Mouse (Mus musculus) cerebellum, adult 9-11 months (tissue): ENCODE data around the gene Tfb1m.

Source experiments
- DNase-seq: peaks from one replicate; pipeline ENCODE4 v3.0.0; 2022

Tfb1m gene

GRCm38 (mm10) chr17:3557331-3558311, at the start of gene Tfb1m:
Tfb1m (minus strand) TSS chr17:3557781.
- DNase-seq: peak; percentile 98

GRCm38 (mm10) chr17:3602954-3603672, 45.5 kb upstream of the Tfb1m start:
- peak; percentile 32 for DNase-seq

DNA sequence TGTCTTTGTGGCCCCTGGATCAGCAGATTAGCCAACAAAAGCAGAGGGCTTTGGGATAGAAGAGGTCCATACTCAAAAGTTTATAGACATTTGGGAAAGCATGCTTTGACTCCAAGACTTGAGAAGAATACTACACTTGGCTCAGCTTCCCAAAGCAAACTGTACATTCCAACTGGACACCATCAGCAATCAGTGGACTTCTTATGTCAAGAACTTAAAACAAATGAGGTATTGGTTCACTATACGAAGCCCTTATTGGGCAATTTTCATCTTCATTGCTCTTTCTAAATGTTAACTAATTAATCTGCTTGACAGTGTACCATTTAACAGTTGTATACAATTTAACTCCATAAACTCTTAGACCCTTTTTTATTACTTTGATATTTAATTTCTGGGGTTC, 40.8 kb upstream of the Tfb1m start:
- no peak for DNase-seq

DNA sequence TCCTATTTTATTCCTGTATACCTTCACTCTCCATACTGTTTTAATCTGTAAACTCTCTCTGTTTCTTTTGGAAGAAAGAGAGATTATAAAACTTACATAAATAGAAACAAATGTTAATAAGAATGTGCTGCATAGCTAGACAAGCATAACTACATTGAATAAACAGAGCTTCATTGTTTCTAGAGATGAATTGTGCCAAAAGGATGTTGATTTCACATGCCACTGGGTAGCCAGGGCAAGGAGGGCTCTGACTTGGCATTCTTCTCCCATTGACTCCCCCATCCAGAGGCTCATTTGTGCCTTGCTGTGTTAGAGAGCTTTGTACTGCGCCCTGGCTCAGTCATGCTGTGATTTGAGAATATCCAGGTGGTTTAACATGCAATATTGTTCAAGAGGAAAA, 40.3 kb upstream of the Tfb1m start:
- DNase-seq: no peak

GRCm38 (mm10) chr17:3597130-3597529, 39.5 kb upstream of the Tfb1m start:
- DNase-seq: no peak

GRCm38 (mm10) chr17:3570876-3571275, 13.3 kb upstream of the Tfb1m start:
- peak; percentile 35 for DNase-seq

DNA sequence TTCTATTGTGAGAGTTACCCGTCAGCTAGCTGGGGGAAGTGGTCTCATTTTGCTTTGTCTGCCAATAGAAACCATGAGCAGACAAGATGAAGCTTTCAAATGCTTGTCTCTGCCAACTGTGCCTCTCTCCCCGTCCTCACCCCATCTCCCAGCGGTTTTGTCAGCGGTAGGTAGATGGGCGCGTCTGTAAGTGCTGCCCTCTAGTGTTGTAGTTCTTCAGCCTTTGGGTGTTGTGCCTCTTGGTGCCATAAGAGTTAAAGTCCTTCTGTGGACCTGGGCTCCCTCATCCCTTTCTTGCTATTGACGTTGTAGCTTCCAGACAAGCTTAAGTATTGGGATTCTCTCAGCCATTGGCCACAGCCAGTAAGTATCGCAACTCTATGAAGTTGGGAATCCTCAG, 4.8 kb upstream of the Tfb1m start:
- no peak for DNase-seq

DNA sequence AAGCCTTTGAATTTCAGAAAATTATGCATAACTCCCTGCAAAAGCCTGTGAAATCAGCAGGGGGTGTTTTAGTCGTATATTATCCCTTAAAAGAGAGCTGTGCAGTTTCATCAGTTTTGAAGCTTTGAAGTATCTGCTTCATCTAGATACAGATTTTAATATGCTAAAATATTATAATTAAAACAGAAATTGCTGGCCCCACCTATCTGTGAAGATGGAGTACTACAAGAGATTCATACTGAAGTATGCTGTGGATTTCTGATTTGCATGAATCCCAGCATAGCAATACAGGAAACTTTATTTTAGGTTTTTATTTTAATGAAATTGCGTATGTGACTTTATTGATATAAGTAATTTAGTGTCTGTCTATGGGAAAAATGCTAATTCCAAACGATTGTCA, 3.0 kb upstream of the Tfb1m start:
- DNase-seq: no peak

DNA sequence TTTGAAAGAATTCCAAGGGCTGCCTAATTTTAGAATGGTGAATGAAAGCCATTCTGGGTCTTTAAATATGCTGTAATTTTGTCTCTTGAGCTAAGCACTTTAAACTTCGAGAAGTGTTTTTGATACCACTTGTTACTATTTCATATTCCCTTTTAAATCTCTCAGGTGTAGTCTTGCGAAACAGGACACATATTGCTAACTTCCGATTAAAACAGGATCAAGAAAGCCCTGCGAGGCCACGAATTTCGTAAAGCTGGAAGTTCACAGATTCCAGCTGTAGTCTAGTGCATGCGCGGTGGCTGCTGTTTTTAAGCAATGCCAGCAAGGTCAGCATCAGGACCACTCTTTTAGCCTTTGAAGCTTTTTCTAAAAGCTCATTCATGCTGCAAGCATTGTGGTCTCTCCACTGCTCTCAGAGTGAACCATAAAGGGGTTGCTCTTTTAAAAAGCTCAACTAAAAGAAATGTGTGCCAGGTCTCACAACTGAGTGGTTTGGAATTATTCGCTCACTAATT, 832 bp upstream of the Tfb1m start:
- peak; percentile 38 for DNase-seq

DNA sequence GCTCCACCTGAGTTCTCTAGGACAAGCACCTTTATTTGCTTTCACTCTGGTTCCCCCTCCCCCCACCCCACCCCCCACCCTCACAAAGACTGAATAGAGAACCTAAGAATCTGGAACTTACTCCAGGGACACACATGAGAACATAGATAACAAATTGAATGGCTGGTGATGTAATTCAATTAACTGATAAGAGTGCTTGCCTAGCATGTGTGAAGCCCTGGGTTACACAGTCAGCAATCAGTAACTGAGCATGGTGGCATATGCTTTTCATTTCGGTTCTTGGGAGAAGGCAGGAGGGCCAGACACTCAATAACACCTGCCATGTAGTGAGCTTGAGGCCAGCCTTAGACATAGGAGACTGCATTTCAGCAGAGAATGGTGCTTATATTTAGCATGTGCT, 1.3 kb downstream of the Tfb1m start:
- no peak for DNase-seq

GRCm38 (mm10) chr17:3547725-3548124, 9.9 kb downstream of the Tfb1m start:
- no peak for DNase-seq

DNA sequence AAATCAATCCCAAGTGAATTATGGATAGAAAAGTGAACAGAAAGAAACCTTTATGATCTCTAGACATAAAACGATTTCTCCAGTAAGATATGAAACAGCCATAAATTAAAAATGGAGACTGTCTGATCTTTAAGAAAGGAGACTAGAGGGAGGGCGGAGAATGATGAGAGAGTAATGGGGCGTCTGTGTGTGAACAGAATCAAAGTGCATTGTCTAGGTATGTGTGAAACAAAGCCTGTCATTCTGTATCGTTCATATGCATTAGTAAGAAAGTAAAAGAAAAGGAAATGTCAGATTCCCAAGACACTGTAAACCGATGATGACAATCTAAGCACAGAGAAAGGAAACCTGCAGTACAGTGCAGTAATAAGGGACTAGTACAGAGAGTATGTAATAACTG, 16.5 kb downstream of the Tfb1m start:
- DNase-seq: no peak

GRCm38 (mm10) chr17:3540304-3540703, 17.3 kb downstream of the Tfb1m start:
- no peak for DNase-seq

- DNase-seq: no peak
Observed at GRCm38 (mm10) chr17:3533425-3533824, 24.2 kb downstream of the Tfb1m start.

DNA sequence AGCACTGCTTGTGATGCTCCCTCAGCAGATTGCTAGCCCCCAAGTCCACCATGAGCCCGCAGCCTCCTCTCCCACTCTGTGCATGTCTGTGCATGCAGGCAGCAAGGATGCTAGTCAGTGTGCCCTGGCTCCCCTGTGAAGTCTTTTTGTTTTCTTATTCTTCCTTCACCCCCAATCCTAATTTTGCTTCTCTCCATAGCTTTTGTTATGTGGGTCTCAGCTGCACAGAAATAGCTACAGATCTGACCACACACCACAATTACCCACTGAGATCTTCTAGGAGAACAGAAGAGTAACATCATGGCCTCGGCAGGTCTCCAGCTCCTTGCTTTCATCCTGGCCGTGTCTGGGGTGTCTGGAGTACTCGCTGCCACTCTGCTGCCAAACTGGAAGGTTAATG, 25.3 kb downstream of the Tfb1m start, which contains the start of gene Cldn20:
TSS of gene Cldn20 (plus strand) at position 301 of the 400 bp plus-strand sequence.
- DNase-seq: no peak

GRCm38 (mm10) chr17:3531641-3532040, 25.9 kb downstream of the Tfb1m start:
- DNase-seq: no peak

GRCm38 (mm10) chr17:3530549-3530948, 27.0 kb downstream of the Tfb1m start:
- DNase-seq: no peak

- no peak for DNase-seq
Observed at GRCm38 (mm10) chr17:3529523-3529922, 28.1 kb downstream of the Tfb1m start.

DNA sequence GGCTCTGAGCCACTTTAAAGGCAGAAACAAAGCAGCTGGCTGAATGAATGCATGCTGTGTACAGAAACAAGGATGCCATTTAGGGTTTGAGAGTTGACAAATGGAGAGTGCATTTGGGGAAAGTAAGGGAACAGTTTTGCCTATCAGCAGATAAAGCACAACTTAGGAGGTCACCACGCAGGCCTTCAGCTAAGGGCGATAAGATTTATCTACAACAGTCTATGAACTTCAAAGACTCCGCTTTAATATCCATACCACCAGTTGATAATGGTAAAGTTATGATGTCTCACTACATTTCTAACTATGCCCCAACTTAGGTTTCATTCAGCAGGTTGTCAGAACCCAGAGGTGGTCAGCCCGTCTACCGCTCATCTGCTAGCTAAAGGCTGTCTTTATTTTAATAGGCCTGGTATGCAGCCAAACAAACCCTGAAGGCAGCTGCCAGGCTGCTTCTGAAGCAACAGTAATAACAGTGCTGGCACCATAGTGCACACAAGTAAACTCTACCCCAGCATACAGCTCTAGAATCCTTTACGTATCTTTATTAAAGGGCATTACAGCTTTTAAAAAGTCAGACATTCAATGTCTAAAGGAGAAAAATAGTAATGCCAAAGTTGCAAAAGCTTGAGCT, 29.6 kb downstream of the Tfb1m start:
- no peak for DNase-seq

DNA sequence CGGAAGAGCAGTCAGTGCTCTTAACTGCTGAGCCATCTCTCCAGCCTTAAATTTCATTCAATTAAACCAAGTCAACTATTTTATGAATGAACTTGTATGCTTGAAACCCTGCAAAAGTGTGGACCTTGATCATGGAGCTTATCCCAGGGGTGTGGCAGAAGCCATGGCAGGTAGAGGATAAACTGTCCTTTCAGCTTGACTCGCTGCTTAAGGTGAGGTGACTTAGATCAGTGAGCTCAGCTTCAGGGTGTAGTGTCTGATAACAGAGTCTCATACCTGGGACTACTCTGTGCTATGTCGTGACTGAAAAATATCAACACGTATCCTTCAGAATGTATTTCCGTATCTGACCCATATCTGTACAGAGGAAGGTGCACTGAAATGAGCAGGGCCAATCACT, 37.2 kb downstream of the Tfb1m start:
- no peak for DNase-seq

GRCm38 (mm10) chr17:3516406-3516805, 41.2 kb downstream of the Tfb1m start:
- no peak for DNase-seq

DNA sequence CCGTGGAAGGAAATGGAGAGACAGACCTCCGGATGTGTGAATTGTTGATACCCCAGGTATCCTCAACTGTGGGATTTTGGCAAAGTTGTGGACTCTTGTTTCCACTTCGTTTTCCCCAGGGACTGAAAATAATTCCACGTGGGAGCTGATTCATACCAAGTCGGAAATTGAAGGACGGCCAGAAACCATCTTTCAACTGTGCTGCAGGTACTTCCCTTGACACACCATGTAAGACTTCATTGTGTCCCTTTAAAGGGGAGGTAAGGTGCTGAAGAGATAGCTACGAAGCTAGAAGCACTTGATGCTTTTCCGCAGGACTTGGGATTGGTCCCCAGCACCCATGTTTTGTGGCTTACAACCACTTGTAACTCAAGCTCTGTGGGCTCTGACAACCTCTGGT, 41.7 kb downstream of the Tfb1m start:
- no peak for DNase-seq

DNA sequence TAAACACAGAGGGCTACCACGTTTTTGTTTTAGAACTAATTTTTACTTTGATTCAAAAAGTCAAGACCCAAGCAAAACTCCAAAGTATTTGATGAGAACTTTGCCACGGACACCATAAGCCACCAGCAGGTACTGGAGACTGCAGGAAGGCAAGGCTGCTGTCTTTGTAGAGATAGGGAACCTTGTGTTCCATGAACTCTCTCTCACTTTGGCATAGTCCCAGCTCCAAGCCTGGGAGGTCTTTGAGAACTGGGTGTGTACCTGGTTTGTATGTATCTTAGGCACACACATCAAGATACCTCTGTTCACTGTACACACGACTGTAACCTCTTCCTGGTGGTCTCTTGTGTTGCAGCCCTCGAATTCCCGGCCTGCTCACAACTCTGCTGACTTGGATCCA, 43.3 kb downstream of the Tfb1m start:
- no peak for DNase-seq
